Mouse (Mus musculus) 3T3-L1 (cell line): ENCODE measurements around the gene Dlg2.

ENCODE experiments used
- DNase-seq: peaks from one replicate; pipeline ENCODE4 v3.0.0-alpha.2; 2015; ENCODE audit warnings: low read depth, low spot score

The Dlg2 gene

DNA sequence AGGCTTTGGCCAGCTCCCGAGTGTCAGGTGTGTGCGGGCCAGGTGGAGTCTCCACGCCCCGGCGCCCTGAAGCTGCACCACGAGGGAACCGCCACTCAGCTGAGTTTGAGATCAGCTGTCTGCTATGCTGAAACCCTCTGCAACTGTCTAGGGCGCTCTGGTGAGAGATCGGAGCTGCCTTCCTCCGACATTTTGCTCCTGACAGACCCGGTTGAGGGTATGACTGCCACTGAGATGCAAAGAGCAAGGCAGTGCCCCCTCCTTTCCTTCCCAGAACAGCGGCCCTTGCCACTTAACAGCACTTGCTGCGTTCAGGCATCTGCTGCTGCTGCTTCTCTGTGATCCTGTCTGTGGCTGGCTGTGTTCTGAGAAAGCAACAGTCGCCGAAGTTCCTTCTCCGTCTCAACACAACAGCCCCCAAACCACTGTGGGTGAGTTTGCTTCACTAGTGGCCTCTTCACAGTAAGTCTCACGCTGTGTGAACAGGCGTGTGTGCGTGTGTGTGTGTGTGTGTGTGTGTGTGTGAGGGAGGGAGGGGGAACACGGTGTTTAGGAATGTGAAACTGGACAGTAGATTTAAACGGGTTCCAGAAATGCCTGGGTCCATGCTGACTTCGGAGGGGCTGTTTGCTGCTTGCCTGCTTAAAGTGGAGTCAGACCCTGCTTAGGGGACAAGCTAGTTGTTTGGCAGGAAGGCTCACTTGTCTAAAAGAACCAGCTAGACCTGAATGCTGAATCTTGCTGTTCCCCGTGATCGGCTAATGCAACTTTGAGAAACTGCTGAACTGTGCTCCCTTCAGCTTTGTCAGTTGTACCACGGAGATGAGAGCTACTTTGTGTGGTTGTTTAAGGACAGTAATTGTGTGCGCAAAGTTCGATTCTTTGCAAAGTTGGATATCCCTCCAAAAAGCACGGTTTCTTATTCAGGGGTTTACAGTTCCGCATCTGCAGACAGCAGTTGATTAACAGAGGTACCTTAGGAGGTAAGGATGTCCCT, 1704.4 kb downstream of the Dlg2 start:
- DNase-seq, result no peak

GRCm38 (mm10) chr7:92181959-92182612, 1705.6 kb downstream of the Dlg2 start:
- DNase-seq, result no peak

- no peak for DNase-seq
Measured at GRCm38 (mm10) chr7:92184371-92185059, 1708.0 kb downstream of the Dlg2 start.

- DNase-seq, result no peak
Measured at GRCm38 (mm10) chr7:92186341-92186740, 1709.9 kb downstream of the Dlg2 start.

DNA sequence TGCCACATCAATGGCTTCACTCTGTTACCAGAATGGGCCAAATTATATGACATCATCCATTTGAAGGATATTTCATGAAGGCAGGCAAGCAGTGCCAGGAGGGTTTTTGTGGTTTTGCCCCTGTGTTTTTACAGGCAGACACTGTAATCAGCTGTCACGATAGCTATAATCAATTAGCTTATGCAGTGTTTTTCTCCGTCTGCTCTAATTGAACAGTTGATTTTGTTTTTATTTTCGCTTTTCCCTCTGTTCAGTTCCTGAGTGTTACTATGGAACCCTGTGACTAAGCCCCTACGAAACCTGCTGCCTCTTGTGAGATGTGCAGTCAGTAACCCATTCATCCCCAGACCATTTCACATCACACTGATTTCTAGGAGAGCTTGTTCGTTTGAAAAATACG, 1712.7 kb downstream of the Dlg2 start:
- DNase-seq, result no peak

GRCm38 (mm10) chr7:92196004-92196403, 1719.5 kb downstream of the Dlg2 start:
- DNase-seq, result no peak

- DNase-seq, result peak; percentile 20
Measured at GRCm38 (mm10) chr7:92197621-92198020, 1721.1 kb downstream of the Dlg2 start.

GRCm38 (mm10) chr7:92199131-92199530, 1722.7 kb downstream of the Dlg2 start:
- no peak for DNase-seq

- no peak for DNase-seq
Measured at GRCm38 (mm10) chr7:92210701-92211100, 1734.2 kb downstream of the Dlg2 start.

DNA sequence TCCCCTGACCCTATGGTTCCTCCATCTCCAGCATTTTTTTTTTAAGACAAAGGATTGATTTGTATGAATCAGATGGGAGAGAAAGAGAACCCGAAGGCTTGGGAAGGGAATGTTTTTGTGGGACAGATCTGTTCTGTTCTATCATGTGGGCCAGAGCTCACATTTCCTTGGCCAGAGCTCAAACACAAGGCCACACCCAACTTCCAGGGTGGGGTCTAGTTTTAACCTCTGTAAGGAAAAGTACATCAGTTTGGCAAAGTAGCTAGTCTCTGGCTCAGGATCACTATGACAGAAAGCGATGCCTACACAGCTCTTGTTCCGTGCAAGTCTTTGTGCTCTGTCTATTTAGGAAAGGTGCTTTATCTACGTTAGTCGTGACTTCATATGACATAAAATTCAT, 1737.3 kb downstream of the Dlg2 start:
- peak; percentile 41 for DNase-seq

- DNase-seq, result no peak
Measured at GRCm38 (mm10) chr7:92218171-92218570, 1741.7 kb downstream of the Dlg2 start.

- no peak for DNase-seq
Measured at GRCm38 (mm10) chr7:92220619-92221018, 1744.1 kb downstream of the Dlg2 start.

- no peak for DNase-seq
Measured at GRCm38 (mm10) chr7:92234476-92235202, 1758.2 kb downstream of the Dlg2 start.

GRCm38 (mm10) chr7:92235541-92236031, 1759.1 kb downstream of the Dlg2 start:
- DNase-seq, result no peak

- no peak for DNase-seq
Measured at GRCm38 (mm10) chr7:92240908-92241307, 1764.4 kb downstream of the Dlg2 start.

DNA sequence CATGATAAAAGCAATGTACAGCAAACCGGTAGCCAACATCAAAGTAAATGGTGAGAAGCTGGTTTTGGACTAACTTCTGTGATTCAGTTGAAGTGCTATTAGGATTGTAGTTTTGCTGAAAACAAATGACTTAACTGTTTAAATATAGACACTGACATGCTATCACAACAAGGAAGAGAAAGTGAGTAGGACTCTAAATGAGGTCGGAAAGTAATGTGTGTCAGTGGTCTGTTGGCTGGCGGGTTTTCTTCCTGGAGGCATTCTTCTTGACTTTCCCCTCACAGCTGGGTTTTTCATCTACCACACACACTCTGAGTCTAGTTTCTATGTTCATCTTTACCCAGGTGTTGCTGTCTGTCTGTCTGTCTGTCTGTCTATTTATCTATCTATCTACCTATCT, 1771.1 kb downstream of the Dlg2 start:
- DNase-seq, result no peak

GRCm38 (mm10) chr7:92248619-92249018, 1772.1 kb downstream of the Dlg2 start:
- DNase-seq, result no peak

DNA sequence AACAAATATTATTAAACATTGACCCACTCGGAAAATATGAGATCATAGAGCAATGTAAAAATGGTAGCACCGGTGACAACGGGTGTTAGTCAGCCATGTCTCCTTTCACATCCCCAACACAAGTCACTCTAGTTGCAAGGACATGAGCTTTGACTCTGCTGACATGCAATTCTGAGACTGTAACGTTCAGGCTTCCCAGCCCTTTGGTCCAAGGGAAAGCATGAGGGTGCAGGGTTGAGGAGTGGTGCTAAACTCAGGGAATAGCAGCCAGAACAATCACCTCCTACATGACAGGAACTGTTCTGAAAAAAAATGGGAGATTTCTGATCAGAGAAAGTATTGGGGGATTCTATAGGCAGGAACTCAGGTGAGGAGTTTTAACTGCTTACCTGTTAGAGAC, 1781.7 kb downstream of the Dlg2 start:
- DNase-seq, result no peak

- DNase-seq, result peak; percentile 23
Measured at GRCm38 (mm10) chr7:92258701-92259100, 1782.2 kb downstream of the Dlg2 start.

DNA sequence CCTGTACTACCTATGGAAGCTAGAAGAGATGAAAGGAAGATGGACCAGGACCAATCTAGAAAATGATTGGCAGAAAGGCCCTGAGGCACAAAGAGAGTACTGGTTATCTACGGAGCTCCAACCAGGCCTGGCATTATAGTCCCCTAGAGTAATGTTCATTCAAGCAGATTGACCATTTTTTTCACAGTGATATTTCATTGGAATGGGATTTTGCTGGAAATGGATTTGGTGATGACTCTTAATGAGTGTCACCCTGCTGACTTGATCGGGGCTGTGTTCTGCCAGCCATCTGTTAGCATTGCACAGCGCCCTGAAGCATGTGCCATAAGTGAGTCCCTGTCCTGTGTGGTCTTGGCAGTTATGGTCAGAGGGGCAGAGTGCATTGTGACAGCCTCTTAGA, 1787.9 kb downstream of the Dlg2 start:
- no peak for DNase-seq

GRCm38 (mm10) chr7:92264964-92265363, 1788.5 kb downstream of the Dlg2 start:
- DNase-seq, result no peak
